Mouse (Mus musculus) small intestine, adult 2 months (tissue): ENCODE measurements around the gene Herc2.

ENCODE experiments used
- CTCF ChIP-seq: fragments of 200-500 bp; IDR thresholded peaks from 2 replicates; pipeline ENCODE4 v1.5.1; 2012; ENCODE audit warnings: low read depth, mild to moderate bottlenecking, control low read depth, inconsistent platforms, low read length, moderate library complexity, mixed read lengths; ENCODE audit not compliant: insufficient replicate concordance, insufficient read length; ENCODE audit errors: extremely low read depth
- POLR2A ChIP-seq: fragments of 200-500 bp; IDR thresholded peaks from 2 replicates; pipeline ENCODE4 v1.6.1; 2012; ENCODE audit warnings: low read depth, mild to moderate bottlenecking, control low read depth, inconsistent platforms, low read length, moderate library complexity

DNA sequence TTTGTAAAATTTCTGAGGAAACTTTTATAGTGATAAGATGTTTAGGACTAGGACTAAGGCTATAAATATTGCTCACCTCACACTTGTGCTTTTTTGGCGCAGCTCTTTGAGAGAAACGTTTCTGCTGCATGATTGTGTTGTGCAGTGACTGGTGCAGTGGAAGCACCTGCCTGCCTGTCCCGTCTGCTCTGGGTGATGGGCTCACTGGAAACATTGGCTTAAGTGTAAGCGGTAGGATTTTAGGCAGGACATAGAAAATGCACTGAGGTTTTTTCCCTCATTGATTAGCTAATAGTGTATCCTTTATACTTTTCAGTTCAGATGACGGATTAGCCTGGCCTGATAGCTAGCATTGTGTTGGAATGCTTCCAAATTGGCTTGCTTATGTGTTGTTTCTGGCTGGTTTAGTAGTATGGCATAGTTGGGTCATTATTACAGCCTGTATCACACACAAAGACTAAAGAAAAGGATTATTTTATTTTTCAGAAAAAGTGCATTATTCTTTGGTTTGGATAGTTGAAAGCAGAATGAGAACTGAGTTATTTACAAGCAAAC lies 52.4 kb downstream of the Herc2 start:
- TF ChIP-seq CTCF (no peak), POLR2A (no peak)
